Mouse (Mus musculus): ENCODE results near the gene Rap1b.

DNA sequence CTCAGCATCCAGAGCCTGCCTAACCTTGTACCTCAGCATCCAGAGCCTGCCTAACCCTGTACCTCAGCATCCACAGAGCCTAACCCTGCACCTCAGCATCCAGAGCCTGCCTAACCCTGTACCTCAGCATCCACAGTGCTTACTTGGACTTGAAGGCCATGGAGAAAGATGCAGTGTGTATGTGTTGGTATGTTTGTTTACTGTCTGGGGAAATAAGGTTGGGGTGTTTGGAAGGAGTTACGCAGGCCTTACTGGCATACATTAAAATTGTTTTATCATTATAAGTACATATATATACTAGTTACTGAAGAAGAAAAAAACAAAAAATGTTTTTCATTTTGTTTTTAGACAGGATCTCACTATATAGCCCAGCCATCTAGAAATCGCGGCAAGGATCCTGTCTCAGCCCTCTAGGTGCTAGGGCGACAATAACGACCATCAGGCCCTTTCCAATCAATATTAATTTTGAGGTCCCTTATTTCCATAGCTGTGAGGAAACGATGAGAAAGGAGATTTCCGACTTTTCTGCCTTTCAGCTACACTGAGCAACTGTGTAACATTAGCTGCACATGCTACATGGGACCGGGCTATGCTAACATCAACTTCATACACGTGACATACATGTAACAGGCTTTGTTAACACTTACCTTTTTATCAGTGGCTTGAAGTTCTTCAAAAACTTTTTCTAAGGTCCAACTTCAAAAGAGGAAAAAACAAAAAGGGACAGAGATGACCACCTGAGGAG lies 76.1 kb downstream of the Rap1b start:
- TF ChIP-seq POLR2A (IDR thresholded peaks at IDR 0.05; ENCODE audit: borderline replicate concordance, extremely low read depth, insufficient read depth, insufficient read length, poor library complexity, severe bottlenecking) (no peak), CTCF (IDR thresholded peaks at IDR 0.05; ENCODE audit: borderline replicate concordance, extremely low read depth, insufficient read depth, insufficient read length) (no peak)
